Mouse (Mus musculus) myocyte (in vitro differentiated cells): ENCODE results near the gene Fkbp5. TPM values are rescaled to one million over a fixed set of nuclear protein-coding genes. Genes with fewer than 3 reads are reported as not detected.

Experiments
- H3K27me3 ChIP-seq: one replicate; pipeline ENCODE4 v1.6.1; 2011; ENCODE audit not compliant: control insufficient read depth, insufficient read depth, insufficient read length
- H3K36me3 ChIP-seq: one replicate; pipeline ENCODE4 v1.6.1; 2011; ENCODE audit not compliant: control insufficient read depth, insufficient read depth
- H3K4me2 ChIP-seq: one replicate; pipeline ENCODE4 v1.6.1; 2011; ENCODE audit warnings: low read depth, control low read depth
- H3K4me3 ChIP-seq: one replicate; pipeline ENCODE4 v1.5.1; 2011; ENCODE audit warnings: mild to moderate bottlenecking, control low read depth, moderate library complexity
- H3K79me2 ChIP-seq: one replicate; pipeline ENCODE4 v1.6.1; 2011; ENCODE audit not compliant: control insufficient read depth, insufficient read depth
- H3ac ChIP-seq: one replicate; pipeline ENCODE4 v1.6.1; 2011; ENCODE audit not compliant: control insufficient read depth, insufficient read length
- CEBPB ChIP-seq: IDR thresholded peaks from 2 replicates; pipeline ENCODE4 v1.6.1; 2011; ENCODE audit warnings: mild to moderate bottlenecking, moderate library complexity; ENCODE audit not compliant: poor library complexity, insufficient read depth, severe bottlenecking
- E2F4 ChIP-seq: IDR thresholded peaks from one replicate; pipeline ENCODE4 v1.6.1; 2011; ENCODE audit warnings: mild to moderate bottlenecking, control low read depth, moderate library complexity; ENCODE audit not compliant: insufficient read depth
- MAX ChIP-seq: IDR thresholded peaks from one replicate; pipeline ENCODE4 v1.6.1; 2011; ENCODE audit warnings: low read depth, mild to moderate bottlenecking, control low read depth
- MYOD1 ChIP-seq, 3 experiments: IDR thresholded peaks; one replicate each; pipeline ENCODE4 v1.6.1; 2011; ENCODE audit warnings: control low read depth in 2 of 3, low read depth in 2 of 3, mild to moderate bottlenecking in 2 of 3, moderate library complexity in 1 of 3; ENCODE audit not compliant: insufficient read length in 2 of 3, control insufficient read depth in 1 of 3
- MYOG ChIP-seq, 3 experiments: IDR thresholded peaks; one replicate each; pipeline ENCODE4 v1.6.1; 2011; ENCODE audit warnings: control low read depth in 2 of 3, low read depth in 2 of 3, mild to moderate bottlenecking in 2 of 3; ENCODE audit not compliant: insufficient read length in 2 of 3, control insufficient read depth in 1 of 3, insufficient read depth in 1 of 3
- POLR2A ChIP-seq: IDR thresholded peaks from one replicate; pipeline ENCODE4 v1.6.1; 2011; ENCODE audit warnings: low read depth, mild to moderate bottlenecking, control low read depth, moderate library complexity; ENCODE audit not compliant: insufficient read length
- POLR2AphosphoS2 ChIP-seq: IDR thresholded peaks from one replicate; pipeline ENCODE4 v1.6.1; 2011; ENCODE audit warnings: low read depth, control low read depth; ENCODE audit not compliant: insufficient read length
- REST ChIP-seq: IDR thresholded peaks from one replicate; pipeline ENCODE4 v1.6.1; 2011; ENCODE audit warnings: mild to moderate bottlenecking, control low read depth, moderate library complexity; ENCODE audit not compliant: insufficient read depth, insufficient read length
- SRF ChIP-seq: IDR thresholded peaks from one replicate; pipeline ENCODE4 v1.6.1; 2011; ENCODE audit warnings: low read depth; ENCODE audit not compliant: control insufficient read depth, insufficient read length
- TCF12 ChIP-seq: IDR thresholded peaks from one replicate; pipeline ENCODE4 v1.6.1; 2011; ENCODE audit warnings: mild to moderate bottlenecking, control low read depth; ENCODE audit not compliant: poor library complexity, insufficient read depth, severe bottlenecking
- TCF3 ChIP-seq: IDR thresholded peaks from one replicate; pipeline ENCODE4 v1.6.1; 2011; ENCODE audit warnings: low read depth, control low read depth; ENCODE audit not compliant: insufficient read length
- USF1 ChIP-seq: IDR thresholded peaks from one replicate; pipeline ENCODE4 v1.6.1; 2011; ENCODE audit warnings: low read depth, mild to moderate bottlenecking, control low read depth, moderate library complexity
- polyA plus RNA-seq: library from polyadenylated mRNA; unstranded; fragments of >200 nt; fragmentation: generic; extraction: Trizol; gene quantifications from one replicate; pipeline ENCODE4 v1.2.1, GENCODE M21; 2012; ENCODE audit warnings: missing spikeins

The Fkbp5 gene
- polyA plus RNA-seq, 1 experiment = 11.6 TPM

- H3K4me2 ChIP-seq = no peak overlapping the region
- no peak overlapping the region for H3ac ChIP-seq
- no peaks in the 10 kb centered on the region for H3K79me2 ChIP-seq
- H3K27me3 ChIP-seq = no peaks in the 10 kb centered on the region
- no peaks in the 10 kb centered on the region for H3K36me3 ChIP-seq
- no peak overlapping the region for H3K4me3 ChIP-seq
- TF ChIP-seq POLR2A (no peak), MAX (no peak), TCF3 (no peak), MYOD1 (IDR thresholded peaks at IDR 0.05; ENCODE audit: control insufficient read depth in 1 of 3, insufficient read length in 2 of 3, low read depth in 2 of 3) (no peak), SRF (no peak), MYOG (IDR thresholded peaks at IDR 0.05; ENCODE audit: control insufficient read depth in 1 of 3, insufficient read depth in 1 of 3, insufficient read length in 2 of 3, low read depth in 2 of 3) (no peak), REST (no peak), POLR2AphosphoS2 (no peak), E2F4 (no peak), CEBPB (no peak), USF1 (no peak), TCF12 (no peak)
Observed at GRCm38 (mm10) chr17:28521071-28521726, 3.9 kb upstream of the Fkbp5 start.

- no peaks in the 10 kb centered on the region for H3K36me3 ChIP-seq
- no peaks in the 10 kb centered on the region for H3K79me2 ChIP-seq
- no peaks in the 10 kb centered on the region for H3K27me3 ChIP-seq
- H3ac ChIP-seq = no peak overlapping the region
- TF ChIP-seq TCF3 = no peak
- TF ChIP-seq POLR2A = no peak
- TF ChIP-seq SRF = no peak
- no peak for TF ChIP-seq E2F4
- no peak for TF ChIP-seq TCF12
- no peak for TF ChIP-seq MYOG (IDR thresholded peaks at IDR 0.05; ENCODE audit: control insufficient read depth in 1 of 3, insufficient read depth in 1 of 3, insufficient read length in 2 of 3, low read depth in 2 of 3)
- TF ChIP-seq MAX = no peak
- TF ChIP-seq CEBPB = no peak
- no peak for TF ChIP-seq REST
- no peak for TF ChIP-seq POLR2AphosphoS2
- H3K4me2 ChIP-seq = no peak overlapping the region
- H3K4me3 ChIP-seq = no peak overlapping the region
Observed at GRCm38 (mm10) chr17:28520561-28520960, 3.2 kb upstream of the Fkbp5 start.

GRCm38 (mm10) chr17:28519827-28520226 is 2.5 kb upstream of the Fkbp5 start:
- no peak overlapping the region for H3ac ChIP-seq
- TF ChIP-seq MAX = no peak
- TF ChIP-seq MYOD1 (IDR thresholded peaks at IDR 0.05; ENCODE audit: control insufficient read depth in 1 of 3, insufficient read length in 2 of 3, low read depth in 2 of 3) = no peak
- TF ChIP-seq POLR2A = no peak
- TF ChIP-seq REST = no peak
- no peak for TF ChIP-seq TCF12
- no peak for TF ChIP-seq USF1
- TF ChIP-seq SRF = no peak
- no peak for TF ChIP-seq E2F4
- TF ChIP-seq TCF3 = no peak
- no peak for TF ChIP-seq MYOG (IDR thresholded peaks at IDR 0.05; ENCODE audit: control insufficient read depth in 1 of 3, insufficient read depth in 1 of 3, insufficient read length in 2 of 3, low read depth in 2 of 3)
- no peak for TF ChIP-seq POLR2AphosphoS2
- TF ChIP-seq CEBPB = no peak

GRCm38 (mm10) chr17:28518615-28519071 is 1.3 kb upstream of the Fkbp5 start:
- Histone ChIP-seq H3K79me2 (no peaks in the 10 kb centered on the region), H3K4me2 (peak overlapping the region; percentile 96), H3K36me3 (no peaks in the 10 kb centered on the region), H3K4me3 (no peak overlapping the region), H3K27me3 (no peaks in the 10 kb centered on the region), H3ac (no peak overlapping the region)
- no peak for TF ChIP-seq USF1
- TF ChIP-seq MYOD1 (IDR thresholded peaks at IDR 0.05; ENCODE audit: control insufficient read depth in 1 of 3, insufficient read length in 2 of 3, low read depth in 2 of 3) = no peak
- TF ChIP-seq SRF = no peak
- no peak for TF ChIP-seq MAX
- TF ChIP-seq MYOG (IDR thresholded peaks at IDR 0.05; ENCODE audit: control insufficient read depth in 1 of 3, insufficient read depth in 1 of 3, insufficient read length in 2 of 3, low read depth in 2 of 3) = no peak
- TF ChIP-seq REST = no peak
- TF ChIP-seq POLR2A = no peak
- TF ChIP-seq TCF12 = no peak
- no peak for TF ChIP-seq E2F4
- TF ChIP-seq TCF3 = no peak
- TF ChIP-seq CEBPB = no peak
- no peak for TF ChIP-seq POLR2AphosphoS2

More at GRCm38 (mm10) chr17:28519827-28520226, 2.5 kb upstream of the Fkbp5 start:
- no peaks in the 10 kb centered on the region for H3K27me3 ChIP-seq
- H3K36me3 ChIP-seq = no peaks in the 10 kb centered on the region
- no peak overlapping the region for H3K4me3 ChIP-seq
- H3K79me2 ChIP-seq = no peaks in the 10 kb centered on the region
- H3K4me2 ChIP-seq = no peak overlapping the region
